In the genomic region with DNA sequence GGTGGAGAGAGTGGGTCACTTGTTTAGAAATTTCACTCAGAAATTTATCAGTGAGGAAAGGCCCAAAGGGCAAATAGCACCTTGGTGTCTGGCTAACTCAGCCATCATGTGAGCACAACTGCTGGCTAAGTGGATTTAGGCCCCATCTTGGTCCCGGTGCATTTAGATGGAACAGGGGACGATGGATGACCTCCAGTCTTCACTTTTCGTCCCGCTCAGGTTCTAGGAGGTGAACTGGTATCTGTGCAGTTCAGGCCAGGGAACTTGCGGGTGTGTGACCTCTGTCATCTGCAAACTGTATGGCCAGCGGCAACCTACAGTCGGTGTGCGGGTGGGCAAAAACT, we compare ENCODE assay signal across 8 mouse cellular contexts. TPM values are rescaled to one million over a fixed set of nuclear protein-coding genes. Genes with fewer than 3 reads are reported as not detected.
DNase-seq lines count a peak whose midpoint lies in the region; ATAC-seq and TF ChIP-seq lines count a peak whose summit lies in the region.

No protein-coding gene starts in this region.

- WGBS in heart, embryonic 11.5 days (ENCODE audit: insufficient replicate concordance) = 3% methylated on average over 8 of the region's 8 CpGs
- WGBS in hindbrain, embryonic 10.5 days = under 1% methylated on average over 8 of the region's 8 CpGs
- WGBS in midbrain, embryonic 10.5 days = 1% methylated on average over 8 of the region's 8 CpGs

- no peaks in the 10 kb centered on the region for H3K9me3 ChIP-seq in heart, embryonic 11.5 days (replicated peaks; ENCODE audit: control insufficient read depth, low read length)
- no peaks in the 10 kb centered on the region; the same call in 1 of the 2 replicates for H3K9me3 ChIP-seq in ES-Bruce4 (replicated peaks; ENCODE audit: control insufficient read depth, insufficient read depth, low read length, poor library complexity, severe bottlenecking)
- H3K9me3 ChIP-seq in hindbrain, embryonic 10.5 days = no peaks in the 10 kb centered on the region
- no peaks in the 10 kb centered on the region for H3K9me3 ChIP-seq in midbrain, embryonic 10.5 days (replicated peaks)

- H3K4me2 ChIP-seq in heart, embryonic 11.5 days = peak overlapping the region; percentile 92

- H3K27me3 ChIP-seq in heart, embryonic 11.5 days (ENCODE audit: control insufficient read depth, insufficient read depth, low read length) = peaks cover 75% of the 10 kb centered on the region
- peaks cover 24% of the 10 kb centered on the region for H3K27me3 ChIP-seq in ES-Bruce4 (ENCODE audit: control insufficient read depth, insufficient read depth, low read length, poor library complexity, severe bottlenecking)
- peaks cover 98% of the 10 kb centered on the region for H3K27me3 ChIP-seq in hindbrain, embryonic 10.5 days (ENCODE audit: insufficient read depth, poor library complexity, severe bottlenecking)
- peaks cover 100% of the 10 kb centered on the region for H3K27me3 ChIP-seq in midbrain, embryonic 10.5 days (ENCODE audit: low read depth, poor library complexity, severe bottlenecking)

- no peak for TF ChIP-seq EP300 in ES-Bruce4 (IDR thresholded peaks at IDR 0.05; ENCODE audit: insufficient read depth, low read depth, low read length)

- no peak for ATAC-seq in heart, embryonic 11.5 days (replicated peaks; ENCODE audit: insufficient number of reproducible peaks, low FRiP score, low TSS enrichment)
- ATAC-seq in monocyte, adult 5-6 weeks (replicated peaks; ENCODE audit: insufficient number of reproducible peaks, low FRiP score, low TSS enrichment, poor library complexity, severe bottlenecking) = no peak

- TF ChIP-seq CTCF in ES-Bruce4 (IDR thresholded peaks at IDR 0.05; ENCODE audit: low read depth, low read length) = no peak

- peaks cover 13% of the 10 kb centered on the region for H3K4me1 ChIP-seq in heart, embryonic 11.5 days (ENCODE audit: control insufficient read depth, insufficient read depth, low read length)
- H3K4me1 ChIP-seq in ES-Bruce4 (ENCODE audit: control insufficient read depth, insufficient read depth, low read length) = no peaks in the 10 kb centered on the region
- peaks cover 31% of the 10 kb centered on the region for H3K4me1 ChIP-seq in hindbrain, embryonic 10.5 days (replicated peaks)
- H3K4me1 ChIP-seq in midbrain, embryonic 10.5 days = peaks cover 33% of the 10 kb centered on the region

- TF ChIP-seq POLR2A in ES-Bruce4 (IDR thresholded peaks at IDR 0.05; ENCODE audit: insufficient read depth, low read length) = no peak

- no peak overlapping the region for H3K27ac ChIP-seq in heart, embryonic 11.5 days (ENCODE audit: low read depth, low read length)
- H3K27ac ChIP-seq in ES-Bruce4 (ENCODE audit: insufficient read depth, low read length) = no peak overlapping the region
- H3K27ac ChIP-seq in hindbrain, embryonic 10.5 days = peak overlapping the region; percentile 77; the same call in 1 of the 2 replicates
- no peak overlapping the region for H3K27ac ChIP-seq in midbrain, embryonic 10.5 days (replicated peaks)

- no peaks in the 10 kb centered on the region for H3K36me3 ChIP-seq in heart, embryonic 11.5 days (ENCODE audit: control insufficient read depth, insufficient read depth, low read length)
- no peaks in the 10 kb centered on the region for H3K36me3 ChIP-seq in ES-Bruce4 (ENCODE audit: control insufficient read depth, insufficient read depth, low read length, poor library complexity, severe bottlenecking)
- H3K36me3 ChIP-seq in hindbrain, embryonic 10.5 days = no peaks in the 10 kb centered on the region
- H3K36me3 ChIP-seq in midbrain, embryonic 10.5 days = no peaks in the 10 kb centered on the region

- no peak overlapping the region for H3K9ac ChIP-seq in heart, embryonic 11.5 days (ENCODE audit: low read depth, low read length)
- H3K9ac ChIP-seq in ES-Bruce4 (ENCODE audit: low read depth, poor library complexity, severe bottlenecking) = peak overlapping the region; percentile 8; the same call in 1 of the 2 replicates

- peak overlapping the region; percentile 58 for H3K4me3 ChIP-seq in heart, embryonic 11.5 days (ENCODE audit: low read depth, low read length)
- peak overlapping the region; percentile 49 for H3K4me3 ChIP-seq in ES-Bruce4 (ENCODE audit: low read depth, low read length)
- H3K4me3 ChIP-seq in hindbrain, embryonic 10.5 days = peak overlapping the region; percentile 56
- peak overlapping the region; percentile 59 for H3K4me3 ChIP-seq in midbrain, embryonic 10.5 days

- DNase-seq in heart, postnatal 4 days = no peak
- no peak for DNase-seq in hindbrain, embryonic 10.5 days (ENCODE audit: low spot score)
- DNase-seq in midbrain, embryonic 10.5 days (ENCODE audit: low spot score) = peak; percentile 75
- no peak for DNase-seq in urinary bladder, adult 2 months (ENCODE audit: low spot score)
- no peak for DNase-seq in adrenal gland, postnatal 10 days

RNA-seq across cellular contexts. Expression of a gene that starts 8.4 kb away (rescaled TPM):
- polyA plus RNA-seq in heart, embryonic 11.5 days (2014; fragmentation: Nextera tagmentation; extraction: Ambion mirVana) = 0.24 and 0.37 TPM in 2 replicates
- not detected for total RNA-seq in heart, postnatal 4 days (2021)
- polyA plus RNA-seq in ES-Bruce4 (2011; ENCODE audit: insufficient read depth, insufficient read length, low read depth, missing spikeins) = not detected in 2 replicates
- 0.30 TPM in 1 of 2 replicates, not detected in the other for polyA plus RNA-seq in hindbrain, embryonic 10.5 days (2016; fragmentation: Nextera tagmentation; extraction: Ambion mirVana)
- polyA plus RNA-seq in midbrain, embryonic 10.5 days (2016; fragmentation: Nextera tagmentation; extraction: Ambion mirVana) = 0.23 and 0.26 TPM in 2 replicates
- polyA plus RNA-seq in urinary bladder, adult 2 months (2012; rRNA removed) = 0.03 TPM in 1 of 2 replicates, not detected in the other
- total RNA-seq in adrenal gland, postnatal 10 days (2021) = under 1 TPM in 1 of 2 experiments, not detected in 1; 0.27 TPM
- 0.19 TPM in 1 of 3 replicates, not detected in the others for total RNA-seq in monocyte, adult 5-6 weeks (2017)
